Mouse (Mus musculus) lung, adult 2 months (tissue): Measurements from ENCODE around the gene Tiam1.

Experiments used
- CTCF ChIP-seq: fragments of 200-500 bp; IDR thresholded peaks from 2 replicates; pipeline ENCODE4 v1.5.1; 2011; ENCODE audit warnings: mild to moderate bottlenecking, low read length, control low read depth; ENCODE audit not compliant: insufficient read depth
- POLR2A ChIP-seq: fragments of 200-500 bp; IDR thresholded peaks from 2 replicates; pipeline ENCODE4 v1.6.1; 2011; ENCODE audit warnings: low read depth, mild to moderate bottlenecking, control low read depth, low read length, borderline replicate concordance; ENCODE audit errors: extremely low read depth

- TF ChIP-seq CTCF (no peak), POLR2A (no peak)
Observed at GRCm38 (mm10) chr16:90178404-90178803, 34.8 kb upstream of the Tiam1 start.
